Mouse (Mus musculus): Measurements from ENCODE around the gene Prune1. TPM values are rescaled to one million over a fixed set of nuclear protein-coding genes. Genes with fewer than 3 reads are reported as not detected.

Prune1 gene
- polyA plus RNA-seq, 1 experiment = 43.2 TPM

DNA sequence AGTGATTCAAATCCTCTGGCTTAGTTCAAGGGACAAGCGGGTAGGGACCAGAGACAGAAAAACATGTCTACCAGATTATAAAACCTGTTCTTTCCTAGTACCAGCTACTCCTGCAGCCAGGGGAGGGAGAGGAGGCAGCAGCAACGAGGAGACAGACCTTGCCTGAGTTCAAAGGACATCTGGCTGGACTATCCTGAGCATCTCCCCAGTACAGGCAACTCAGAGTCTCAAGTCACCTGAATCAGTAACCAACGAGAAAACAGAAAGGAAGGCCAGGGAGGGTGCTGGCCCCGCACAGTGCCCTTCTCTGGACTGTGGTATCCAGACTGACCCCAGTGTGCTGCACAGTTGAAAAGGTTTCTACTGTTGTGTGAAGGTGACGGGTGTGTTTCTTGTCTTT lies 24.9 kb downstream of the Prune1 start:
- DNase-seq = no peak
- Histone ChIP-seq H3K4me1 (ENCODE audit: control insufficient read depth, insufficient read depth, low read length) (no peaks in the 10 kb centered on the region), H3K4me3 (replicated peaks; ENCODE audit: insufficient read depth, low read depth, low read length) (no peak overlapping the region), H3K27me3 (ENCODE audit: control insufficient read depth, insufficient read depth, low read length) (no peaks in the 10 kb centered on the region), H3K27ac (ENCODE audit: insufficient read depth, low read length) (no peak overlapping the region)
- 86% methylated on average over 5 of the region's 5 CpGs for WGBS
- TF ChIP-seq POLR2A (IDR thresholded peaks at IDR 0.05; ENCODE audit: borderline replicate concordance, insufficient read depth, low read length) (no peak), CTCF (IDR thresholded peaks at IDR 0.05; ENCODE audit: borderline replicate concordance, insufficient read depth, low read depth, low read length) (no peak)

DNA sequence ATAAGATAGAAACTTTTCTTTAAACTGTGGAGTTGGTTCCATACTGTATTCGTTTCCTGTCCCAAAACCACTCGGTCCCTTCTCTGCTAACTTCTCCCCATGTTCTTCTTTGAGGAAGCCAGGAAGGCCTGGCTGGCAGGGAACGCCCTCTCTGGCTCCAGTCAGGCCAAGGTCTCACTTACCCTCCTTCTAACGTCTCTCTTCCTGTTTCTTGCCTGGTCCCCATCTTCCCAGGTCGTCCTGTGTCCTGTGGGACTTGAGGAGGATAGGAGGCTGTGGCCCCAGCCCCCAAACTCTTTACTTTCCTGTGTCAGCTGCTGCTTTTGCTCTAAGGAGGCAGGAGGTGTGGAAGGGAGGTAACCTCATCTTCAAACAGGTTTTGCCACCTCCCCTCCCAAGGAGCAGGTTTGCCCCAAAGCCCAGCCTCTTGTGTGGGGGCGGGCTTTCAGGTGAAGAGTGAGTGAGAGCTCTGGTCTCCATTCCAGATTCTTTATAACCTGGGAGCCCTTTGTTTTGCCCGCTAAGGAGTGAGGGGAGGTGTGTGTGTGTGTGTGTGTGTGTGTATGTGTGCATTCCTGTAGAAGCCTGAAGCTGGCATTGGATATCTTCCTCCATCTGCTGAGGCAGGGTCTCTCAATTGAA lies 31.0 kb downstream of the Prune1 start, which contains the start of gene Bnipl:
Bnipl (minus strand) TSS at position 411 of the 642 bp plus-strand sequence.
- no peaks in the 10 kb centered on the region for H3K27me3 ChIP-seq (ENCODE audit: control insufficient read depth, insufficient read depth, low read length)
- no peak within 1 kb of the TSS for H3K4me3 ChIP-seq (replicated peaks; ENCODE audit: insufficient read depth, low read depth, low read length)
- peak within 1 kb of the TSS; percentile 88 for H3K27ac ChIP-seq (ENCODE audit: insufficient read depth, low read length)
- TF ChIP-seq POLR2A (IDR thresholded peaks at IDR 0.05; ENCODE audit: borderline replicate concordance, insufficient read depth, low read length) (no peak), CTCF (IDR thresholded peaks at IDR 0.05; ENCODE audit: borderline replicate concordance, insufficient read depth, low read depth, low read length) (no peak)
- DNase-seq = peak in 1 of 2 experiments; percentile 53
- peaks cover 34% of the 10 kb centered on the region for H3K4me1 ChIP-seq (ENCODE audit: control insufficient read depth, insufficient read depth, low read length)
- 27% methylated on average over 7 of the region's 7 CpGs for WGBS

- Histone ChIP-seq H3K27me3 (ENCODE audit: control insufficient read depth, insufficient read depth, low read length) (no peaks in the 10 kb centered on the region), H3K4me3 (replicated peaks; ENCODE audit: insufficient read depth, low read depth, low read length) (no peak overlapping the region), H3K4me1 (ENCODE audit: control insufficient read depth, insufficient read depth, low read length) (peaks cover 34% of the 10 kb centered on the region), H3K27ac (ENCODE audit: insufficient read depth, low read length) (peak overlapping the region; percentile 88)
- TF ChIP-seq CTCF (IDR thresholded peaks at IDR 0.05; ENCODE audit: borderline replicate concordance, insufficient read depth, low read depth, low read length) = no peak
- no peak for TF ChIP-seq POLR2A (IDR thresholded peaks at IDR 0.05; ENCODE audit: borderline replicate concordance, insufficient read depth, low read length)
- 5% methylated on average over 5 of the region's 5 CpGs for WGBS
- peak; percentile 87 to 93 for DNase-seq
Measured at GRCm38 (mm10) chr3:95250361-95250760, 31.5 kb downstream of the Prune1 start.

DNA sequence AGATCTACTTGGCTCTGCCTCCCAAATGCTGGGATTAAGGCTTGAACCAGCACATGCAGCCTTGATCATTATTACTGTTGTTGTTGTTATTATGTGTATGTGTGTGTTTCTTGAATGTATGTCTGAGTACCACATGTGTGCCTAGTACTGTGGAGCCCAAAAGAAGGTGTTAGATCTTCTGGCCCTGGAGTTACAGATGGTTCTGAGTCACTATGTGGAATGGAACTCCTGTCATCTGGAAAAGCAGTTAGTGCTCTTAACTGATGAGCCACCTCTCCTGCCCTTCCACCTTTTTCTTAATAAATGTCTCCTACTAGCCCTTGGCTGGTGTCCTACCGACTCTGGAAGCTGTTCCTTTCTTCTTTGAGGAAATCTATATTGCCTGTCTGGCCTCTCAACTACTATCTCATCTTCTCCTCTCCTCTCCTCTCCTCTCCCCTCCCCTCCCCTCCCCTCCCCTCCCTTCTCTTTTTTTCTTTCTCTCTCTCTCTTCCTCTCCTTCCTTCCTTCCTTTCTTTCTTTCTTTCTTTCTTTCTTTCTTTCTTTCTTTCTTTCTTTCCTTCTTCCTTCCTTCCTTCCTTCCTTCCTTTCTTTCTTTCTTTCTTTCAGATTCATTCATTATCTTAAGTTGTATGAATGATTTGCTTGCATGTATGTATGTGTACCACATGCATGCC lies 34.1 kb downstream of the Prune1 start:
- no peak for DNase-seq
- TF ChIP-seq CTCF (IDR thresholded peaks at IDR 0.05; ENCODE audit: borderline replicate concordance, insufficient read depth, low read depth, low read length) (no peak), POLR2A (IDR thresholded peaks at IDR 0.05; ENCODE audit: borderline replicate concordance, insufficient read depth, low read length) (no peak)
- no peaks in the 10 kb centered on the region for H3K27me3 ChIP-seq (ENCODE audit: control insufficient read depth, insufficient read depth, low read length)
- H3K4me1 ChIP-seq (ENCODE audit: control insufficient read depth, insufficient read depth, low read length) = peaks cover 34% of the 10 kb centered on the region
- WGBS = 56% methylated on average over 1 of the region's 1 CpGs
- H3K27ac ChIP-seq (ENCODE audit: insufficient read depth, low read length) = no peak overlapping the region
- H3K4me3 ChIP-seq (replicated peaks; ENCODE audit: insufficient read depth, low read depth, low read length) = no peak overlapping the region

- no peak for TF ChIP-seq POLR2A (IDR thresholded peaks at IDR 0.05; ENCODE audit: borderline replicate concordance, insufficient read depth, low read length)
- TF ChIP-seq CTCF (IDR thresholded peaks at IDR 0.05; ENCODE audit: borderline replicate concordance, insufficient read depth, low read depth, low read length) = no peak
- Histone ChIP-seq H3K27ac (ENCODE audit: insufficient read depth, low read length) (no peak overlapping the region), H3K27me3 (ENCODE audit: control insufficient read depth, insufficient read depth, low read length) (no peaks in the 10 kb centered on the region), H3K4me3 (replicated peaks; ENCODE audit: insufficient read depth, low read depth, low read length) (no peak overlapping the region), H3K4me1 (ENCODE audit: control insufficient read depth, insufficient read depth, low read length) (peaks cover 33% of the 10 kb centered on the region)
- WGBS = 48% methylated on average over 5 of the region's 5 CpGs
- DNase-seq = peak; percentile 56 to 69
Measured at GRCm38 (mm10) chr3:95246465-95247231, 35.2 kb downstream of the Prune1 start.

GRCm38 (mm10) chr3:95243086-95243485 lies 38.8 kb downstream of the Prune1 start:
- Histone ChIP-seq H3K27me3 (ENCODE audit: control insufficient read depth, insufficient read depth, low read length) (no peaks in the 10 kb centered on the region), H3K4me1 (ENCODE audit: control insufficient read depth, insufficient read depth, low read length) (peaks cover 6% of the 10 kb centered on the region; the same call in 1 of the 2 replicates), H3K4me3 (replicated peaks; ENCODE audit: insufficient read depth, low read depth, low read length) (no peak overlapping the region), H3K27ac (ENCODE audit: insufficient read depth, low read length) (no peak overlapping the region)
- DNase-seq = no peak
- WGBS = 74% methylated on average over 2 of the region's 2 CpGs
- TF ChIP-seq POLR2A (IDR thresholded peaks at IDR 0.05; ENCODE audit: borderline replicate concordance, insufficient read depth, low read length) (no peak), CTCF (IDR thresholded peaks at IDR 0.05; ENCODE audit: borderline replicate concordance, insufficient read depth, low read depth, low read length) (no peak)

DNA sequence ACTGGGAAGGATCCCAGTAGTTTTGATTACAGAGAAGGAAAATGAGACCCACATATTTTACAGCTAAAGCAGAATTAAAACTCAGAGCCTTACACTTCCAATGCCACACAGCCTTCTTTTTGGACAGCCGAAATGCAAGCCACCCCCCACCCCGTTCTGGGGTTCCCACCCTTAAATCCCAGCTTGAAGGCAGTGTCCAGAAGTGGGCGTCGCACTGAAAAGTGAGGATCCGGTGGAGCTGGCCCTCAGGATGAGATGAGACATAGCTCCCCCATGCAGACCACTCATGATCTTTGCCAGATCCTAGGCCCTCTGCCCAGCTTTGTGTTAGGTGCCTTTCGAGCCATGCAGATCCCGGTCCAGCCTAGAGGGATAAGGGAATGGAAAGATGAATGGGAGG lies 40.4 kb downstream of the Prune1 start, which contains the start of gene Gm128:
Gm128 (minus strand) TSS at position 101 of the 400 bp plus-strand sequence.
- no peak for DNase-seq
- H3K27ac ChIP-seq (ENCODE audit: insufficient read depth, low read length) = no peak within 1 kb of the TSS
- no peaks in the 10 kb centered on the region for H3K27me3 ChIP-seq (ENCODE audit: control insufficient read depth, insufficient read depth, low read length)
- TF ChIP-seq CTCF (IDR thresholded peaks at IDR 0.05; ENCODE audit: borderline replicate concordance, insufficient read depth, low read depth, low read length) (no peak), POLR2A (IDR thresholded peaks at IDR 0.05; ENCODE audit: borderline replicate concordance, insufficient read depth, low read length) (no peak)
- no peak within 1 kb of the TSS for H3K4me3 ChIP-seq (replicated peaks; ENCODE audit: insufficient read depth, low read depth, low read length)
- WGBS = 66% methylated on average over 7 of the region's 7 CpGs
- peaks cover under 1% of the 10 kb centered on the region; the same call in 1 of the 2 replicates for H3K4me1 ChIP-seq (ENCODE audit: control insufficient read depth, insufficient read depth, low read length)

Data from cerebellum, adult 2 months (tissue).